Mouse (Mus musculus) CH12.LX (cell line): ENCODE results near the gene Vamp8. TPM values are rescaled to one million over a fixed set of nuclear protein-coding genes. Genes with fewer than 3 reads are reported as not detected.

Experiments
- DNase-seq: peaks from one replicate; pipeline ENCODE4 v3.0.0-alpha.2; 2013; ENCODE audit errors: extremely low read depth
- H3K27ac ChIP-seq: 2 replicates; pipeline ENCODE4 v1.5.1; 2012; ENCODE audit warnings: low read depth, mild to moderate bottlenecking, control low read depth, moderate library complexity; ENCODE audit not compliant: insufficient read depth
- H3K27me3 ChIP-seq: replicated peaks from 2 replicates; pipeline ENCODE3; 2012; ENCODE audit warnings: inconsistent platforms
- H3K36me3 ChIP-seq, 2 experiments: replicated peaks in 1 of 2; 2 replicates each; pipeline versions ENCODE3 to v1.6.1; 2012; ENCODE audit warnings: inconsistent platforms in 1 of 2, low read length in 1 of 2, mild to moderate bottlenecking in 1 of 2, mixed read lengths in 1 of 2, moderate library complexity in 1 of 2; ENCODE audit not compliant: control insufficient read depth in 1 of 2, insufficient read depth in 1 of 2
- H3K4me1 ChIP-seq, 2 experiments: 2 replicates each; pipeline ENCODE4 v1.6.1; 2012; ENCODE audit warnings: inconsistent platforms in 1 of 2, moderate library complexity in 1 of 2; ENCODE audit not compliant: insufficient read depth in 2 of 2, control insufficient read depth in 1 of 2
- H3K4me2 ChIP-seq: 2 replicates; pipeline ENCODE4 v1.6.1; 2012; ENCODE audit warnings: low read depth, mild to moderate bottlenecking, control low read depth; ENCODE audit not compliant: poor library complexity, insufficient read depth, severe bottlenecking
- H3K4me3 ChIP-seq, 3 experiments: fragments of 150-350 bp in 1 of 3; sonication (generic) in 1 of 3; replicated peaks in 1 of 3; 2 replicates each; pipeline versions ENCODE3 to v1.5.1; 2011 to 2012; ENCODE audit warnings: low read depth in 2 of 3, low read length in 2 of 3, mild to moderate bottlenecking in 2 of 3, moderate library complexity in 2 of 3, control low read depth in 1 of 3, improper control_type of control experiment in 1 of 3, inconsistent platforms in 1 of 3, mixed read lengths in 1 of 3; ENCODE audit not compliant: poor library complexity in 1 of 3
- H3K79me2 ChIP-seq: replicated peaks from 2 replicates; pipeline ENCODE4 v1.6.1; 2012; ENCODE audit warnings: mild to moderate bottlenecking, moderate library complexity; ENCODE audit not compliant: control insufficient read depth, poor library complexity, insufficient read depth, severe bottlenecking; ENCODE audit errors: extremely low read depth
- H3K9ac ChIP-seq: 2 replicates; pipeline ENCODE4 v1.6.1; 2012; ENCODE audit warnings: low read depth, mild to moderate bottlenecking, control low read depth, moderate library complexity; ENCODE audit not compliant: insufficient read depth
- H3K9me3 ChIP-seq: replicated peaks from 2 replicates; pipeline ENCODE3; 2012; ENCODE audit warnings: low read length, inconsistent platforms, mixed read lengths
- BHLHE40 ChIP-seq: IDR thresholded peaks from 2 replicates; pipeline ENCODE4 v1.6.1; 2011; ENCODE audit warnings: mild to moderate bottlenecking, low read depth, low read length, improper control_type of control experiment
- CHD2 ChIP-seq: IDR thresholded peaks from 2 replicates; pipeline ENCODE4 v1.6.1; 2011; ENCODE audit warnings: low read length, improper control_type of control experiment
- CTCF ChIP-seq, 2 experiments: IDR thresholded peaks in 1 of 2; conservative IDR thresholded peaks in 1 of 2; 2 replicates each; pipeline ENCODE4 v1.5.1; 2011 to 2012; ENCODE audit warnings: low read depth in 2 of 2, low read length in 2 of 2, improper control_type of control experiment in 1 of 2, inconsistent platforms in 1 of 2, mild to moderate bottlenecking in 1 of 2, moderate library complexity in 1 of 2
- E2F4 ChIP-seq: IDR thresholded peaks from 2 replicates; pipeline ENCODE4 v1.6.1; 2011; ENCODE audit warnings: low read depth, low read length, improper control_type of control experiment; ENCODE audit not compliant: insufficient replicate concordance
- ELF1 ChIP-seq: IDR thresholded peaks from 2 replicates; pipeline ENCODE4 v1.6.1; 2014; ENCODE audit warnings: low read depth, mild to moderate bottlenecking, inconsistent platforms, low read length, improper control_type of control experiment
- EP300 ChIP-seq: IDR thresholded peaks from 2 replicates; pipeline ENCODE4 v1.6.1; 2011; ENCODE audit warnings: low read length, improper control_type of control experiment
- GABPA ChIP-seq: IDR thresholded peaks from 2 replicates; pipeline ENCODE4 v1.6.1; 2012; ENCODE audit warnings: low read depth, low read length, improper control_type of control experiment, inconsistent platforms; ENCODE audit not compliant: insufficient replicate concordance
- IRF4 ChIP-seq: IDR thresholded peaks from 2 replicates; pipeline ENCODE4 v1.6.1; 2014; ENCODE audit warnings: low read depth, mild to moderate bottlenecking, inconsistent platforms, low read length, improper control_type of control experiment
- JUN ChIP-seq: IDR thresholded peaks from 2 replicates; pipeline ENCODE4 v1.6.1; 2011; ENCODE audit warnings: low read depth, mild to moderate bottlenecking, low read length, improper control_type of control experiment, moderate library complexity; ENCODE audit not compliant: insufficient read depth
- JUND ChIP-seq: conservative IDR thresholded peaks from 2 replicates; pipeline ENCODE4 v1.6.1; 2011; ENCODE audit warnings: low read depth, low read length, improper control_type of control experiment
- KAT2A ChIP-seq: IDR thresholded peaks from 2 replicates; pipeline ENCODE4 v1.6.1; 2012; ENCODE audit warnings: low read length, improper control_type of control experiment, inconsistent platforms; ENCODE audit not compliant: insufficient replicate concordance
- MAFK ChIP-seq: IDR thresholded peaks from 2 replicates; pipeline ENCODE4 v1.6.1; 2011; ENCODE audit warnings: low read length, improper control_type of control experiment; ENCODE audit not compliant: insufficient replicate concordance
- MAX ChIP-seq: IDR thresholded peaks from 2 replicates; pipeline ENCODE4 v1.6.1; 2011; ENCODE audit warnings: low read length, improper control_type of control experiment
- MAZ ChIP-seq: IDR thresholded peaks from 2 replicates; pipeline ENCODE4 v1.6.1; 2012; ENCODE audit warnings: low read depth, mild to moderate bottlenecking, inconsistent platforms, low read length, improper control_type of control experiment, moderate library complexity
- MEF2A ChIP-seq: IDR thresholded peaks from 2 replicates; pipeline ENCODE4 v1.6.1; 2014; ENCODE audit warnings: low read depth, mild to moderate bottlenecking, inconsistent platforms, low read length, improper control_type of control experiment, borderline replicate concordance
- MXI1 ChIP-seq: IDR thresholded peaks from 2 replicates; pipeline ENCODE4 v1.6.1; 2011; ENCODE audit warnings: mild to moderate bottlenecking, low read depth, low read length, improper control_type of control experiment
- NELFE ChIP-seq: IDR thresholded peaks from 2 replicates; pipeline ENCODE4 v1.6.1; 2011; ENCODE audit warnings: low read depth, low read length, improper control_type of control experiment
- NRF1 ChIP-seq: IDR thresholded peaks from 2 replicates; pipeline ENCODE4 v1.6.1; 2014; ENCODE audit warnings: low read depth, mild to moderate bottlenecking, inconsistent platforms, low read length, improper control_type of control experiment, moderate library complexity
- PAX5 ChIP-seq: IDR thresholded peaks from 2 replicates; pipeline ENCODE4 v1.6.1; 2012; ENCODE audit warnings: low read length, inconsistent platforms, mixed read lengths
- POLR2A ChIP-seq: IDR thresholded peaks from 2 replicates; pipeline ENCODE4 v1.6.1; 2011; ENCODE audit warnings: low read depth, mild to moderate bottlenecking, improper control_type of control experiment, low read length
- RAD21 ChIP-seq: IDR thresholded peaks from 2 replicates; pipeline ENCODE4 v1.6.1; 2011; ENCODE audit warnings: low read depth, mild to moderate bottlenecking, low read length, improper control_type of control experiment, moderate library complexity
- RCOR1 ChIP-seq: conservative IDR thresholded peaks from 2 replicates; pipeline ENCODE4 v1.6.1; 2012; ENCODE audit warnings: low read depth, mild to moderate bottlenecking, inconsistent platforms, low read length, improper control_type of control experiment
- SIN3A ChIP-seq: IDR thresholded peaks from 2 replicates; pipeline ENCODE4 v1.6.1; 2012; ENCODE audit warnings: low read length, improper control_type of control experiment, inconsistent platforms
- SMC3 ChIP-seq: IDR thresholded peaks from 2 replicates; pipeline ENCODE4 v1.6.1; 2011; ENCODE audit warnings: low read depth, low read length, improper control_type of control experiment
- USF1 ChIP-seq: IDR thresholded peaks from 2 replicates; pipeline ENCODE4 v1.6.1; 2014; ENCODE audit warnings: low read depth, mild to moderate bottlenecking, inconsistent platforms, low read length, improper control_type of control experiment
- ZC3H11A ChIP-seq: IDR thresholded peaks from 2 replicates; pipeline ENCODE4 v1.6.1; 2012; ENCODE audit warnings: low read depth, mild to moderate bottlenecking, inconsistent platforms, low read length, improper control_type of control experiment
- ZKSCAN1 ChIP-seq: IDR thresholded peaks from 2 replicates; pipeline ENCODE4 v1.6.1; 2012; ENCODE audit warnings: low read depth, inconsistent platforms, low read length, improper control_type of control experiment, borderline replicate concordance
- ZMIZ1 ChIP-seq: IDR thresholded peaks from 2 replicates; pipeline ENCODE4 v1.6.1; 2012; ENCODE audit warnings: low read depth, mild to moderate bottlenecking, inconsistent platforms, low read length, improper control_type of control experiment
- ZNF384 ChIP-seq: IDR thresholded peaks from 2 replicates; pipeline ENCODE4 v1.6.1; 2012; ENCODE audit warnings: low read depth, low read length, improper control_type of control experiment, inconsistent platforms
- dilution Hi-C: fragments of 300-500 bp; cut with MboI; formaldehyde crosslinking; loops from 2 replicates; pipeline ENCODE4 v1.14.3; 2020; ENCODE audit warnings: low sequenced_read_pairs; ENCODE audit not compliant: extremely low pct_unique_long_range_greater_than_20kb, extremely low pct_ligation_motif_present
- in situ Hi-C: fragments of 300-500 bp; cut with MboI; formaldehyde crosslinking; loops from 3 replicates; pipeline ENCODE4 v1.14.3; 2019; ENCODE audit warnings: low sequenced_read_pairs, low pct_ligation_motif_present, low pct_unique_long_range_greater_than_20kb, mixed read lengths
- polyA plus RNA-seq: library from polyadenylated mRNA; unstranded; fragments of >175 nt; gene quantifications from 2 replicates; pipeline ENCODE4 v1.2.1, GENCODE M21; 2012; ENCODE audit warnings: low read depth; ENCODE audit not compliant: insufficient read length
- total RNA-seq, 2 experiments: library from RNA; depleted of rRNA; stranded (reverse); fragments of 300-350 nt in 1 of 2; fragments of >200 nt in 1 of 2; gene quantifications; 2 replicates each; pipeline ENCODE4 v1.2.3; 2012 to 2014

Vamp8 gene
- total and polyA plus RNA-seq, 3 experiments, result 98.9 to 130 (median 110) TPM

- no peak for DNase-seq
- in situ Hi-C loops (loop anchor here (5.0 kb wide), 1 partner anchor 108 kb away; no protein-coding TSS in a partner anchor), dilution Hi-C loops (no loop called here)
- Histone ChIP-seq H3K4me2 (no peak overlapping the region), H3K79me2 (no peaks in the 10 kb centered on the region), H3K4me1 (peaks cover 0 to 25% of the 10 kb centered on the region in 2 experiments; a peak in 2 of 4 replicates), H3K36me3 (peaks cover 72 to 82% of the 10 kb centered on the region in 2 experiments), H3K27me3 (no peaks in the 10 kb centered on the region), H3K4me3 (no peak overlapping the region), H3K9ac (no peak overlapping the region), H3K9me3 (peaks cover 12% of the 10 kb centered on the region), H3K27ac (no peak overlapping the region)
- TF ChIP-seq JUN, result no peak
- TF ChIP-seq MEF2A, result no peak
- TF ChIP-seq USF1, result no peak
- TF ChIP-seq MAX, result no peak
- no peak for TF ChIP-seq IRF4
- TF ChIP-seq NRF1, result no peak
- TF ChIP-seq ZKSCAN1, result no peak
- no peak for TF ChIP-seq RCOR1
- no peak for TF ChIP-seq ZC3H11A
- TF ChIP-seq ELF1, result no peak
- no peak for TF ChIP-seq NELFE
- TF ChIP-seq E2F4, result no peak
- no peak for TF ChIP-seq POLR2A
- TF ChIP-seq KAT2A, result no peak
- TF ChIP-seq MAZ, result no peak
- TF ChIP-seq BHLHE40, result no peak
- no peak for TF ChIP-seq JUND
- TF ChIP-seq CTCF (conservative IDR thresholded peaks at IDR 0.05 in 1 of 2, IDR thresholded peaks at IDR 0.05 in 1 of 2; ENCODE audit: low read depth in 2 of 2, low read length in 2 of 2), result no peak
These were observed 38.7 kb upstream of the Vamp8 start for GRCm38 (mm10) chr6:72429061-72429842.

- H3K79me2 ChIP-seq, result no peaks in the 10 kb centered on the region
- in situ Hi-C loops, result loop anchor here (5.0 kb wide), 1 partner anchor 109 kb away; no protein-coding TSS in a partner anchor
- H3K9ac ChIP-seq, result no peak overlapping the region
- H3K36me3 ChIP-seq, result peaks cover 72 to 86% of the 10 kb centered on the region in 2 experiments
- H3K27ac ChIP-seq, result no peak overlapping the region
- peak; percentile 83 for DNase-seq
- H3K4me2 ChIP-seq, result no peak overlapping the region
- TF ChIP-seq CHD2, result no peak
- no peak for TF ChIP-seq MAX
- TF ChIP-seq ZNF384, result no peak
- peak; percentile 95 for TF ChIP-seq RAD21
- TF ChIP-seq MXI1, result no peak
- no peak for TF ChIP-seq EP300
- TF ChIP-seq GABPA, result no peak
- TF ChIP-seq MAFK, result no peak
- TF ChIP-seq JUND, result no peak
- TF ChIP-seq SIN3A, result no peak; the same call in 1 of the 2 replicates
- no peak for TF ChIP-seq JUN
- no peak for TF ChIP-seq ZMIZ1
- TF ChIP-seq SMC3, result peak; percentile 98
- no peak for TF ChIP-seq PAX5
- no peak for TF ChIP-seq MEF2A
- TF ChIP-seq ZC3H11A, result no peak
- TF ChIP-seq ELF1, result no peak
- TF ChIP-seq RCOR1, result no peak
- peak; percentile 68 to 96 for TF ChIP-seq CTCF (conservative IDR thresholded peaks at IDR 0.05 in 1 of 2, IDR thresholded peaks at IDR 0.05 in 1 of 2; ENCODE audit: low read depth in 2 of 2, low read length in 2 of 2)
- TF ChIP-seq NRF1, result no peak
- peaks cover 0 to 20% of the 10 kb centered on the region in 2 experiments; a peak in 2 of 4 replicates for H3K4me1 ChIP-seq
- H3K9me3 ChIP-seq, result peaks cover 12% of the 10 kb centered on the region
- dilution Hi-C loops, result no loop called here
- H3K27me3 ChIP-seq, result no peaks in the 10 kb centered on the region
- H3K4me3 ChIP-seq, result no peak overlapping the region
These were observed 37.5 kb upstream of the Vamp8 start for GRCm38 (mm10) chr6:72428036-72428435.
